Mouse (Mus musculus): ENCODE measurements around the gene S1pr2.

S1pr2 gene

DNA sequence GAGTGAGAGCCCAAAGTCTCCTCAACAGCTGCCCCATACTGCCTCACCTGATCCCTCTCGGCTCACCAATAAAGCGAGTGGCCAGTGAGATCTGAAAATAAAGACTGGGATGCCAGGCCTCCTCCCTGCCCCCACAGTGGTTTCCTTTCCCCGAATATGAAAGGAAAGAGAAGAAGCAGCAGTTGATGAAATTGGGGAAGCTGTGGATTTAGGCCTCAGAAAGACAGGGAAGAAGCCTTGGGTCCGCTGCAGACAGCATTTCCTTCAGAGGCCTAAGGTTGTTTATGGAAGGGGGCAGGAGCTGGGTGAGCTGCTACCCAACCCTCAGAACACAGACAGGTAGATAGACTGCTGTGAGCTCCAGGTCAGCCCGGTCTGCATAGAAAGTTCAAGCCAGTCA is 9.8 kb downstream of the S1pr2 start:
- no peak for DNase-seq (ENCODE audit: low spot score)

- no peak for DNase-seq (ENCODE audit: low spot score)
Measured at GRCm38 (mm10) chr9:20966008-20966407, 10.6 kb downstream of the S1pr2 start.

DNA sequence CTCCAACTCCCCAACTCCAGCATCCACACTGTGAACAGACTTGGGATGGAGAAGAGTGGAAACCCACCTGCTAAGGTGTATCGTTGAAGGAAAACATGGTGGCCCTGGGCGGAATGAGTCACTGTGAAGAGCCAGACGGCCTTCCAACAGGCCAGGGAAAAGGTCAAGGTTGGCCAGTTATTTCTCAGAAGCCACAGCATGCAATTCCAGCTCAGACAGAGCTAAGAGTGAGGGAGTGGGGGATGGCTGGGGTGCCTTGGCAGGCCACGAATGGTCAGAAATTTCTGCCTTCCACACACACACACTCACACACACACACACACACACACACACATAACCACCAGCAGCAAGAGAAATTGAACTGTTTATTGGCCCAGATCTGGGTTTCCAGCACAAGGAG is 11.0 kb downstream of the S1pr2 start:
- no peak for DNase-seq (ENCODE audit: low spot score)

- no peak for DNase-seq (ENCODE audit: low spot score)
Measured at GRCm38 (mm10) chr9:20961557-20961956, 15.0 kb downstream of the S1pr2 start.

- no peak for DNase-seq (ENCODE audit: low spot score)
Measured at GRCm38 (mm10) chr9:20959430-20959938, 17.1 kb downstream of the S1pr2 start, which contains the start of gene Dnmt1. TSS of gene Dnmt1 (minus strand) at chr9:20959888.

DNA sequence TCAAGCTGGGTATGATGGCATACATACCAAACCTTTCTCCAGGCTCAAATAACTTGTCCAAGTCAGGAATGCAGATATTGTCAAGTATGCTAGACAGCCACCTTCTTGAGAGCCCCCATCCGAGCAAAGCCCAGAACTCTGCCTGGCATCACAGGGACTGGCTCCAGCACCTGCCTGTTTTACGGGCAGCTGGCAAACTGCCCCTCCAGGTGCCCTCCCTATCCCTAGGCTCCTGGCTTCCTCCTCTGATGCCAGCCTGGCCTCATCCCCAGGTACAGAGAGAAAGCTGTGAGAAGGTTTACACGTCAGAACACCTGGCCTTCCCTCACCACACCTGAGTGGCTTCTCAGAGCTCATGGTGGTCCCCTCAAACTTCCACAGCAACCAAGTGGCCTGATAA is 19.6 kb downstream of the S1pr2 start:
- DNase-seq (ENCODE audit: low spot score): no peak

DNA sequence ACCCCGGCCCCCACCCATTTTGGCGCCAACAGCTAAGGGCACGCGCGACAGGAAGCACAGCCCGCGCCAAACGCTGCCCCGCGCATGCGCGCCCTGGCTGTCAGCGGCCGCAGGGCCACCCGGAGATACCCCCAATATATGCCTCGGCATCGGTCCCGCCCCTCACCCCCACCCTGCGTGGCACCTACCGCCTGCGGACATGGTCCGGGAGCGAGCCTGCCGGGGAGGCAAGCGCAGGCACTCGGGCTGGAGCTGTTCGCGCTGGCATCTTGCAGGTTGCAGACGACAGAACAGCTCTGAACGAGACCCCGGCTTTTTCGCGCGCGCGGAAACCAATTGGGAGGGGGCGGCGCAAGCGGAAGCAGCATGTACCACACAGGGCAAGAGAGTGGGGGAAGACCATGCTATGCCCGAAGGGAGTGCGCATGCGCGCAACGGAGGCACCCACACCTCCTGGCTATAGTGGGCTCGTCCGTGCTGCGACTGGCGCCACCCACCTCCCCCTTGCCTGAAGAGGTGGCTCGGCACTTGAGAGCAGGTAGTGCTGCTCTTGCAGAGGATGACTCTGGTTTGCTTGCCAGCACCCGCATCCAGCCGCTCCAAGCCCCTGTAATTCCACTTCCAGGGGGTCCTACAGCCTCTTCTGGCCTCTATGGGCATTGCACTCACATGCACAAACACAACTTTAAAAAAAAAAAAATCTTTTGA is 23.9 kb downstream of the S1pr2 start:
- DNase-seq (ENCODE audit: low spot score): peak; percentile 89

DNA sequence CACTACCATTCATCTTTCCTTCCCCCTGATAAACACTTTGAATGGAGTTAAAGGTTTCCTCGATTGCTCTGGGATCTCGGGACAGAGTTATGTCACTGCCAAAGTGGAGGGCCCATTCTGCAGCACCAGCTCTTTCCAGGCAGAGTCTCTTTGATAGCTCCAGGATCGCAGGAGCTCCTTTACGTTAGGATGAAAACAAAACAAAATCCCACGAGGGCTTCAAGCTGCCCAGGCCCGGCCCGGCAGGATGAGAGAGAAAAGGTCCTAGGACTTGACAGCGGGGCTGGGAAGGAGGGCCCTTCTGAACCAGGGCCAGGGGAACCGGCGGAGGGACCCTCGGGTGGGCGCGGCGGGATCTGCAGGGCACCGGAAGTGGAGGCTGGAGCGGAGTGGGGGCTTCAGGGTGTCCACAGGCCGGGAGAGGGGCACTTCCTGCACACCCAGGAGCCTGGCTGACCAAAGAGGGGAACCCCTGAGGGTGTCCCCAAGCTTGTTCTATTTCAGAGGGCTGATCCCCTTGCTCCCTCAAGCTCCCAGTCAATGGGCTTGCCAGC is 24.5 kb downstream of the S1pr2 start:
- no peak for DNase-seq (ENCODE audit: low spot score)

DNA sequence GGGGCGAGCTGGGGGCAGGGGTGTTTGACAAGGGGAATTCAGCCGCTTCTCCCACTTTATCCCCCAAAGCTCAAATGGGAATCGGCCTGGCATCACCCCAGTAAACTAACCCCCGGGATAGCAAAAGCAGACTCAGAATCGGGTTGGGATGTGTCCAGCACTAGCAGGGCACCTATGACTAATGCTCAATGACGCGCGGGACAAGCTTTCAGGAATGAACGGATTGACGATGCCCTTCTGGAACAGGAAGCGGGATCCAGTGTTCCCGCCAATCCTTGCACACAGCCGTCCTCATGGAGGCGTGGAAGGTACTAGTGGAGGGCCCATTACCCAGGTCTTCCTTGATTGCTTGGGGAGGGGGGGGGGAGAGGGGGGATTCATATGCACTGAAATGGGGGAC is 25.1 kb downstream of the S1pr2 start:
- DNase-seq (ENCODE audit: low spot score): no peak

DNA sequence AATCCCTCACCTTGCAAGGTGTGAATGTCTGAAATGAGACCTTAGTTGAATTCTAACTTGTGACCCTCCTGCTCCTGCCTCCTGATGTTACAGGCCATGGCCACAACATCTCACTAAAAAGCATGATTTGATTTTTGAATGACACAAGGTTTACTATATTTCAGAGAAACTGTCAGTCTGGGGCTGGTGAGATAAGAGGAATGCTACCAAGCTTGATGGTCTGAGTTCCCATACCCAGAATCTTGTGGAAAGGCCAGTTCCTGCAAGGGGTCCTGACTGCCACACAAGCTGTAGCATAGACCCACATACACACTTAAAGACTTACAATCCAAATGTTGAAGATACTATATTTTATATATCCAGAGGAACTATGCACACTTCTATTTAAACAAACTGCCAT is 26.2 kb downstream of the S1pr2 start:
- no peak for DNase-seq (ENCODE audit: low spot score)

- DNase-seq (ENCODE audit: low spot score): no peak
Measured at GRCm38 (mm10) chr9:20946066-20946880, 30.3 kb downstream of the S1pr2 start.

GRCm38 (mm10) chr9:20944697-20945370 is 31.7 kb downstream of the S1pr2 start:
- DNase-seq (ENCODE audit: low spot score): no peak

GRCm38 (mm10) chr9:20943911-20944310 is 32.7 kb downstream of the S1pr2 start:
- no peak for DNase-seq (ENCODE audit: low spot score)

- no peak for DNase-seq (ENCODE audit: low spot score)
Measured at GRCm38 (mm10) chr9:20943396-20943795, 33.2 kb downstream of the S1pr2 start.

GRCm38 (mm10) chr9:20923258-20923657 is 53.3 kb downstream of the S1pr2 start:
- DNase-seq (ENCODE audit: low spot score): no peak

GRCm38 (mm10) chr9:20916160-20916559 is 60.4 kb downstream of the S1pr2 start:
- DNase-seq (ENCODE audit: low spot score): no peak

Data from ovary, postnatal 10 days (tissue).